Mouse (Mus musculus) small intestine, adult 2 months (tissue): ENCODE results near the gene Tbc1d19.

Experiments
- CTCF ChIP-seq: fragments of 200-500 bp; IDR thresholded peaks from 2 replicates; pipeline ENCODE4 v1.5.1; 2012; ENCODE audit warnings: low read depth, mild to moderate bottlenecking, control low read depth, inconsistent platforms, low read length, moderate library complexity, mixed read lengths; ENCODE audit not compliant: insufficient replicate concordance, insufficient read length; ENCODE audit errors: extremely low read depth
- POLR2A ChIP-seq: fragments of 200-500 bp; IDR thresholded peaks from 2 replicates; pipeline ENCODE4 v1.6.1; 2012; ENCODE audit warnings: low read depth, mild to moderate bottlenecking, control low read depth, inconsistent platforms, low read length, moderate library complexity

- TF ChIP-seq CTCF, result no peak
- TF ChIP-seq POLR2A, result no peak
These were observed 124.2 kb downstream of the Tbc1d19 start for GRCm38 (mm10) chr5:53933628-53934027.
